In genomic region chr4:140143884-140144525, GRCm38 (mm10) we compare ENCODE assay signal across 17 mouse cellular contexts.
DNase-seq lines count a peak whose midpoint lies in the region; ATAC-seq and TF ChIP-seq lines count a peak whose summit lies in the region.
"Had no signal": no experiment of that assay in that cellular context is flagged by ENCODE, and none has a peak within 500 bp of the region (broad histone marks: within the 10 kb centered on the region; RNA-seq: fewer than 3 reads in every experiment).

No protein-coding gene starts in this region.

- H3K4me1 ChIP-seq in hindbrain, postnatal 0 days (ENCODE audit: insufficient read depth, low read length), result 0 out of 2 replicates have a peak, but pooled peaks cover 6% of the 10 kb centered on the region
- peaks cover 44% of the 10 kb centered on the region for H3K4me1 ChIP-seq in hindbrain, embryonic 13.5 days (replicated peaks)
- H3K4me1 ChIP-seq in liver, adult 2 months (ENCODE audit: control insufficient read depth, insufficient read depth, low read length), result no peaks in the 10 kb centered on the region
- H3K4me1 ChIP-seq in liver, embryonic 12.5 days, result no peaks in the 10 kb centered on the region
- H3K4me1 ChIP-seq: megakaryocyte, embryonic 14.5 days had no signal

- H3K9ac ChIP-seq in hindbrain, postnatal 0 days (replicated peaks; ENCODE audit: low read length), result no peak overlapping the region
- H3K9ac ChIP-seq in hindbrain, embryonic 13.5 days, result no peak overlapping the region
- H3K9ac ChIP-seq in liver, adult 2 months (ENCODE audit: low read depth, low read length), result no peak overlapping the region
- no peak overlapping the region for H3K9ac ChIP-seq in liver, embryonic 12.5 days
- H3K9ac ChIP-seq: heart, embryonic 12.5 days had no signal

- 84% methylated on average over 10 of the region's 10 CpGs for WGBS in hindbrain, postnatal 0 days
- 89% methylated on average over 10 of the region's 10 CpGs for WGBS in hindbrain, embryonic 13.5 days
- 85% methylated on average over 10 of the region's 10 CpGs for WGBS in liver, adult 2 months
- 74% methylated on average over 10 of the region's 10 CpGs for WGBS in liver, embryonic 12.5 days (ENCODE audit: insufficient replicate concordance)

- H3K4me2 ChIP-seq in hindbrain, postnatal 0 days (ENCODE audit: low read depth, low read length), result no peak overlapping the region
- H3K4me2 ChIP-seq in hindbrain, embryonic 13.5 days, result no peak overlapping the region
- no peak overlapping the region for H3K4me2 ChIP-seq in liver, embryonic 12.5 days
- H3K4me2 ChIP-seq: heart, embryonic 12.5 days had no signal

- peak; percentile 54 for TF ChIP-seq CTCF in hindbrain, postnatal 0 days (IDR thresholded peaks at IDR 0.05; ENCODE audit: low read depth)
- peak; percentile 39; the same call in 1 of the 2 replicates for TF ChIP-seq CTCF in liver, adult 2 months (IDR thresholded peaks at IDR 0.05; ENCODE audit: low read depth, low read length)

- no peak overlapping the region for H3K4me3 ChIP-seq in hindbrain, postnatal 0 days (ENCODE audit: low read length)
- no peak overlapping the region for H3K4me3 ChIP-seq in hindbrain, embryonic 13.5 days
- no peak overlapping the region for H3K4me3 ChIP-seq in liver, adult 2 months (ENCODE audit: insufficient read depth, low read depth, low read length)
- no peak overlapping the region for H3K4me3 ChIP-seq in liver, embryonic 12.5 days
- H3K4me3 ChIP-seq: heart, embryonic 12.5 days; megakaryocyte, embryonic 14.5 days had no signal

- TF ChIP-seq POLR2A in liver, adult 2 months (IDR thresholded peaks at IDR 0.05; ENCODE audit: extremely low read depth, insufficient read depth, low read length), result no peak

- H3K9me3 ChIP-seq in hindbrain, postnatal 0 days (ENCODE audit: low read length), result no peaks in the 10 kb centered on the region
- no peaks in the 10 kb centered on the region for H3K9me3 ChIP-seq in hindbrain, embryonic 13.5 days
- 0 out of 2 replicates have a peak, but pooled peaks cover 6% of the 10 kb centered on the region for H3K9me3 ChIP-seq in liver, embryonic 12.5 days (replicated peaks)

- no peak for ATAC-seq in hindbrain, postnatal 0 days
- no peak for ATAC-seq in hindbrain, embryonic 13.5 days (ENCODE audit: low FRiP score)
- ATAC-seq in liver, embryonic 12.5 days, result no peak
- ATAC-seq: activated CD4-positive, CD25-positive, alpha-beta regulatory T cell, adult 4 months had no signal

- no peaks in the 10 kb centered on the region for H3K36me3 ChIP-seq in hindbrain, postnatal 0 days (ENCODE audit: insufficient read depth, low read length)
- H3K36me3 ChIP-seq in hindbrain, embryonic 13.5 days, result no peaks in the 10 kb centered on the region
- H3K36me3 ChIP-seq in liver, adult 2 months (ENCODE audit: control insufficient read depth, insufficient read depth, low read length), result no peaks in the 10 kb centered on the region
- H3K36me3 ChIP-seq in liver, embryonic 12.5 days, result no peaks in the 10 kb centered on the region
- H3K36me3 ChIP-seq: heart, embryonic 12.5 days had no signal

- H3K27me3 ChIP-seq in hindbrain, postnatal 0 days (ENCODE audit: insufficient read depth, low read length), result no peaks in the 10 kb centered on the region
- 0 out of 2 replicates have a peak, but pooled peaks cover 4% of the 10 kb centered on the region for H3K27me3 ChIP-seq in hindbrain, embryonic 13.5 days
- no peaks in the 10 kb centered on the region for H3K27me3 ChIP-seq in liver, adult 2 months (ENCODE audit: control insufficient read depth, insufficient read depth, low read length)
- 0 out of 2 replicates have a peak, but pooled peaks cover 3% of the 10 kb centered on the region for H3K27me3 ChIP-seq in liver, embryonic 12.5 days (replicated peaks)
- H3K27me3 ChIP-seq: megakaryocyte, embryonic 14.5 days had no signal

- no peaks in the 10 kb centered on the region for H3K79me2 ChIP-seq in liver, adult 2 months (ENCODE audit: control insufficient read depth, insufficient read depth, low read length)

- DNase-seq in hindbrain, postnatal 0 days (ENCODE audit: low spot score), result no peak
- DNase-seq in liver, adult 2 months (ENCODE audit: extremely low read depth, low read depth, low spot score), result no peak
- peak; percentile 18 for DNase-seq in thymus, postnatal 4 days
- DNase-seq in thymus, postnatal 10 days (ENCODE audit: low spot score in 2 of 2), result no peak
- DNase-seq in testis, postnatal 14 days (ENCODE audit: low spot score), result peak; percentile 35
- no peak for DNase-seq in gastrocnemius, postnatal 14 days
- DNase-seq: adrenal gland, postnatal 36 days; cerebellum, adult 11 months; heart, postnatal 4 days; kidney, postnatal 36 days; lung, adult 2 months; thymus, adult 2 months had no signal

- H3K27ac ChIP-seq in hindbrain, postnatal 0 days, result no peak overlapping the region
- no peak overlapping the region for H3K27ac ChIP-seq in hindbrain, embryonic 13.5 days
- no peak overlapping the region for H3K27ac ChIP-seq in liver, adult 2 months (replicated peaks; ENCODE audit: insufficient read depth, low read depth, low read length)
- H3K27ac ChIP-seq in liver, embryonic 12.5 days, result no peak overlapping the region

- intact Hi-C loops in gastrocnemius, postnatal 14 days (cut with DNase I; ENCODE audit: low total_unique reads), result no loop called here

Comparison
In these comparisons a context has a peak if more than half of its experiments do, and no peak if none do; other contexts are left out.
1. DNase-seq: peak in thymus, postnatal 4 days (single experiment) and testis, postnatal 14 days (single experiment); none in hindbrain, postnatal 0 days (single experiment), liver, adult 2 months (single experiment), thymus, postnatal 10 days (0 of 2) and gastrocnemius, postnatal 14 days (single experiment).